Mouse (Mus musculus) lung, postnatal 10 days (tissue): Measurements from ENCODE around the gene Als2.

ENCODE experiments used
- DNase-seq: peaks from one replicate; pipeline ENCODE4 v3.0.0; 2021

Gene Als2

GRCm38 (mm10) chr1:59163030-59163461, 74.0 kb downstream of the Als2 start, which contains the start of gene Mpp4:
TSS of gene Mpp4 (minus strand) at chr1:59163389.
- no peak for DNase-seq

- no peak for DNase-seq
Measured at GRCm38 (mm10) chr1:59162309-59163024, 74.6 kb downstream of the Als2 start.

DNA sequence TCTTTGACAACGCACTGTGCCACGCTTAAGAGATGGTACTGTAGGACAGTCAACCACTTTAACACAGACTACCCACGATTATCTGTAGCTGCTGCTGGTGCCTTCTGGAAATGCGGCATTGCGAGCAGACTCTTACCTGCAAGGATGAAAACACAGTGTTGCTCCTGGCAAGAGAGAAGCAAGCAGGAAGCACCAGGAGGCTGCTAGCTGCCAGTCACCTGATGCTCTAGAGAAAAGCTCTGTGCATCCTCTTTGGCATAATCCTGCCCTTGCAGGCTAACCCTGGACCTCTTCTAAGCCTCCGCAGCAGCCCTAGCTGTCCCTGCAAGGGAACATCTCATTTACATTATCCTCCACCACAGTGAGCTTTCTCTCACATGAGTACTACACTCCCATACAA, 75.6 kb downstream of the Als2 start:
- no peak for DNase-seq

- DNase-seq, result no peak
Measured at GRCm38 (mm10) chr1:59160871-59161270, 76.2 kb downstream of the Als2 start.

- no peak for DNase-seq
Measured at GRCm38 (mm10) chr1:59159136-59159535, 77.9 kb downstream of the Als2 start.

GRCm38 (mm10) chr1:59158498-59158897, 78.5 kb downstream of the Als2 start:
- DNase-seq, result no peak

- no peak for DNase-seq
Measured at GRCm38 (mm10) chr1:59157846-59158245, 79.2 kb downstream of the Als2 start.

DNA sequence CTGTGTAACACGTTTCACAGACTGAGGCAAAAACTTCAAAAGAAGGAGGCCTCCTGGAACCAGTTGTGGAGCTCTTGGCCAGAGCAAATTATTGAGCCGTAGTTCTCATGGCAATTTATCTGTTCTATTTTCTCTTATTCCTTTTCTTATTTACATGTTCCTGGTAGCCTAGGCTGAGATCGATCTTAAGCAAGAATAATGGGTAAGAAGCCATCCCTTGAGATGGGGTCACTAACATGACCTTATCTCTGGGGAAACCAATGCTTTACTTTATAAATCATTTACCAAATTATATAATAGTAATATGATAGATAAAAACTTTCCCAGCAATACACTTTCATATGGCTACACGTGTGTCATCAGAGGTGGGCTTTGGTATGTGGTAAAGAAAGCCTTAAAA, 84.7 kb downstream of the Als2 start:
- no peak for DNase-seq

GRCm38 (mm10) chr1:59150542-59150941, 86.5 kb downstream of the Als2 start:
- no peak for DNase-seq

GRCm38 (mm10) chr1:59144543-59144942, 92.5 kb downstream of the Als2 start:
- peak; percentile 50 for DNase-seq

- DNase-seq, result peak; percentile 79
Measured at GRCm38 (mm10) chr1:59142809-59143208, 94.2 kb downstream of the Als2 start.

GRCm38 (mm10) chr1:59134419-59134818, 102.6 kb downstream of the Als2 start:
- DNase-seq, result peak; percentile 70

- DNase-seq, result no peak
Measured at GRCm38 (mm10) chr1:59128879-59129278, 108.2 kb downstream of the Als2 start.

GRCm38 (mm10) chr1:59125558-59125957, 111.5 kb downstream of the Als2 start:
- DNase-seq, result no peak

GRCm38 (mm10) chr1:59119720-59120457, 117.1 kb downstream of the Als2 start, which contains the start of gene Tmem237:
TSS of gene Tmem237 (minus strand) at chr1:59120408.
- peak; percentile 95 for DNase-seq
